Comparison of ENCODE assay signal across 8 mouse cellular contexts in genomic region chr2:181188681-181189080, GRCm38 (mm10). TPM values are rescaled to one million over a fixed set of nuclear protein-coding genes. Genes with fewer than 3 reads are reported as not detected.
DNase-seq lines count a peak whose midpoint lies in the region; ATAC-seq lines count a peak whose summit lies in the region.

No protein-coding gene starts in this region.

- ATAC-seq in limb, embryonic 11.5 days (ENCODE audit: insufficient number of reproducible peaks, low FRiP score, low TSS enrichment, low read depth) = no peak
- ATAC-seq in midbrain, embryonic 16.5 days = no peak

- H3K9me3 ChIP-seq in heart, embryonic 10.5 days = no peaks in the 10 kb centered on the region
- no peaks in the 10 kb centered on the region for H3K9me3 ChIP-seq in limb, embryonic 11.5 days (ENCODE audit: control insufficient read depth, low read length)
- no peaks in the 10 kb centered on the region for H3K9me3 ChIP-seq in midbrain, embryonic 16.5 days (replicated peaks; ENCODE audit: control insufficient read depth, low read length, poor library complexity, severe bottlenecking)

- 55% methylated on average over 2 of the region's 2 CpGs for WGBS in heart, embryonic 10.5 days
- WGBS in limb, embryonic 11.5 days = 41% methylated on average over 2 of the region's 2 CpGs
- WGBS in midbrain, embryonic 16.5 days = 92% methylated on average over 2 of the region's 2 CpGs

- H3K27ac ChIP-seq in heart, embryonic 10.5 days = peak overlapping the region; percentile 64; the same call in 1 of the 2 replicates
- 0 out of 2 replicates have a peak overlapping the region, but pooled peaks have one; percentile 8 for H3K27ac ChIP-seq in limb, embryonic 11.5 days (replicated peaks; ENCODE audit: low read depth, low read length)
- peak overlapping the region; percentile 17; the same call in 1 of the 2 replicates for H3K27ac ChIP-seq in midbrain, embryonic 16.5 days (ENCODE audit: low read length)

- peak overlapping the region; percentile 75; the same call in 1 of the 2 replicates for H3K4me2 ChIP-seq in limb, embryonic 11.5 days (ENCODE audit: low read depth, severe bottlenecking)
- peak overlapping the region; percentile 63 for H3K4me2 ChIP-seq in midbrain, embryonic 16.5 days (ENCODE audit: low read length)

- peak overlapping the region; percentile 19 for H3K4me3 ChIP-seq in heart, embryonic 10.5 days
- H3K4me3 ChIP-seq in limb, embryonic 11.5 days (ENCODE audit: low read depth, low read length) = peak overlapping the region; percentile 67; the same call in 1 of the 2 replicates
- H3K4me3 ChIP-seq in midbrain, embryonic 16.5 days (ENCODE audit: low read depth, low read length) = peak overlapping the region; percentile 79

- peaks cover 12% of the 10 kb centered on the region for H3K4me1 ChIP-seq in heart, embryonic 10.5 days
- H3K4me1 ChIP-seq in limb, embryonic 11.5 days (ENCODE audit: control insufficient read depth, insufficient read depth, low read length) = peaks cover 8% of the 10 kb centered on the region; the same call in 1 of the 2 replicates
- peaks cover 10% of the 10 kb centered on the region for H3K4me1 ChIP-seq in midbrain, embryonic 16.5 days (ENCODE audit: control insufficient read depth, insufficient read depth, low read length)

- no peak overlapping the region for H3K9ac ChIP-seq in limb, embryonic 11.5 days (ENCODE audit: low read length)
- H3K9ac ChIP-seq in midbrain, embryonic 16.5 days (ENCODE audit: low read depth, low read length) = peak overlapping the region; percentile 36; the same call in 1 of the 2 replicates

- peaks cover 10% of the 10 kb centered on the region for H3K36me3 ChIP-seq in heart, embryonic 10.5 days
- no peaks in the 10 kb centered on the region; the same call in 1 of the 2 replicates for H3K36me3 ChIP-seq in limb, embryonic 11.5 days (ENCODE audit: control insufficient read depth, insufficient read depth, low read length)
- no peaks in the 10 kb centered on the region for H3K36me3 ChIP-seq in midbrain, embryonic 16.5 days (ENCODE audit: control insufficient read depth, insufficient read depth, low read length)

- 0 out of 2 replicates have a peak, but pooled peaks cover 4% of the 10 kb centered on the region for H3K27me3 ChIP-seq in heart, embryonic 10.5 days (ENCODE audit: insufficient read depth, poor library complexity, severe bottlenecking)
- no peaks in the 10 kb centered on the region for H3K27me3 ChIP-seq in limb, embryonic 11.5 days (ENCODE audit: control insufficient read depth, insufficient read depth, low read length)
- H3K27me3 ChIP-seq in midbrain, embryonic 16.5 days (ENCODE audit: control insufficient read depth, insufficient read depth, low read depth, low read length) = no peaks in the 10 kb centered on the region

- DNase-seq in B cell, adult 2 months = peak; percentile 49 to 57
- DNase-seq in WW6 (ENCODE audit: low read depth, low spot score) = peak; percentile 47
- no peak for DNase-seq in heart, embryonic 10.5 days (ENCODE audit: low spot score)
- DNase-seq in limb, embryonic 11.5 days (ENCODE audit: low spot score) = no peak
- peak; percentile 60 to 69 for DNase-seq in urinary bladder, postnatal 36 days (ENCODE audit: low spot score in 2 of 2)
- DNase-seq in left cerebral cortex, adult 9 months (ENCODE audit: low spot score in 2 of 2) = no peak
- no peak for DNase-seq in Muller cell, postnatal 12 days (ENCODE audit: inconsistent ontology term)

RNA-seq across cellular contexts. Expression of gene Ppdpf, which starts 1.6 kb away (rescaled TPM):
- 172 and 240 TPM in 2 replicates for polyA plus RNA-seq in heart, embryonic 10.5 days (2016; fragmentation: Nextera tagmentation; extraction: Ambion mirVana)
- polyA plus RNA-seq in limb, embryonic 11.5 days (2014; fragmentation: Nextera tagmentation; extraction: Ambion mirVana) = 422 and 444 TPM in 2 replicates
- 407 and 408 TPM in 2 replicates for polyA plus RNA-seq in midbrain, embryonic 16.5 days (2015; fragmentation: Nextera tagmentation; extraction: Ambion mirVana)

RNA-seq across cellular contexts. Expression of gene Ptk6, which starts 13.9 kb away (rescaled TPM):
- polyA plus RNA-seq in heart, embryonic 10.5 days (2016; fragmentation: Nextera tagmentation; extraction: Ambion mirVana) = not detected in 2 replicates
- polyA plus RNA-seq in limb, embryonic 11.5 days (2014; fragmentation: Nextera tagmentation; extraction: Ambion mirVana) = 0.04 TPM in 1 of 2 replicates, not detected in the other
- not detected in 2 replicates for polyA plus RNA-seq in midbrain, embryonic 16.5 days (2015; fragmentation: Nextera tagmentation; extraction: Ambion mirVana)

RNA-seq across cellular contexts. Expression of gene Srms, which starts 24.3 kb away (rescaled TPM):
- 0.11 and 0.79 TPM in 2 replicates for polyA plus RNA-seq in heart, embryonic 10.5 days (2016; fragmentation: Nextera tagmentation; extraction: Ambion mirVana)
- 0.94 and 1.4 TPM in 2 replicates for polyA plus RNA-seq in limb, embryonic 11.5 days (2014; fragmentation: Nextera tagmentation; extraction: Ambion mirVana)
- 0.07 and 0.20 TPM in 2 replicates for polyA plus RNA-seq in midbrain, embryonic 16.5 days (2015; fragmentation: Nextera tagmentation; extraction: Ambion mirVana)

RNA-seq across cellular contexts. Expression of gene Fndc11, which starts 31.1 kb away (rescaled TPM):
- polyA plus RNA-seq in heart, embryonic 10.5 days (2016; fragmentation: Nextera tagmentation; extraction: Ambion mirVana) = not detected in 2 replicates
- polyA plus RNA-seq in limb, embryonic 11.5 days (2014; fragmentation: Nextera tagmentation; extraction: Ambion mirVana) = 0.17 and 0.69 TPM in 2 replicates
- polyA plus RNA-seq in midbrain, embryonic 16.5 days (2015; fragmentation: Nextera tagmentation; extraction: Ambion mirVana) = 0.41 and 0.42 TPM in 2 replicates

RNA-seq across cellular contexts. Expression of gene Eef1a2, which starts 31.9 kb away (rescaled TPM):
- 0.95 and 2.6 TPM in 2 replicates for polyA plus RNA-seq in heart, embryonic 10.5 days (2016; fragmentation: Nextera tagmentation; extraction: Ambion mirVana)
- 0.13 and 0.14 TPM in 2 replicates for polyA plus RNA-seq in limb, embryonic 11.5 days (2014; fragmentation: Nextera tagmentation; extraction: Ambion mirVana)
- polyA plus RNA-seq in midbrain, embryonic 16.5 days (2015; fragmentation: Nextera tagmentation; extraction: Ambion mirVana) = 10.0 and 11.0 TPM in 2 replicates

Comparison
In these comparisons a context has a peak if more than half of its experiments do, and no peak if none do; other contexts are left out.
1. DNase-seq: peak in B cell, adult 2 months (2 of 2), WW6 (single experiment) and urinary bladder, postnatal 36 days (2 of 2); none in heart, embryonic 10.5 days (single experiment), limb, embryonic 11.5 days (single experiment), left cerebral cortex, adult 9 months (0 of 2) and Muller cell, postnatal 12 days (single experiment).
2. H3K27ac ChIP-seq: peak in every context shown above with its lines; median percentile 64 in heart, embryonic 10.5 days; 17 in midbrain, embryonic 16.5 days; 8 in limb, embryonic 11.5 days.
3. H3K4me3 ChIP-seq: peak in every context shown above with its lines; median percentile 79 in midbrain, embryonic 16.5 days; 67 in limb, embryonic 11.5 days; 19 in heart, embryonic 10.5 days.